Mouse (Mus musculus): ENCODE results near the gene Avpr2. TPM values are rescaled to one million over a fixed set of nuclear protein-coding genes. Genes with fewer than 3 reads are reported as not detected.

Gene Avpr2
- polyA plus RNA-seq, 1 experiment, result not detected

DNA sequence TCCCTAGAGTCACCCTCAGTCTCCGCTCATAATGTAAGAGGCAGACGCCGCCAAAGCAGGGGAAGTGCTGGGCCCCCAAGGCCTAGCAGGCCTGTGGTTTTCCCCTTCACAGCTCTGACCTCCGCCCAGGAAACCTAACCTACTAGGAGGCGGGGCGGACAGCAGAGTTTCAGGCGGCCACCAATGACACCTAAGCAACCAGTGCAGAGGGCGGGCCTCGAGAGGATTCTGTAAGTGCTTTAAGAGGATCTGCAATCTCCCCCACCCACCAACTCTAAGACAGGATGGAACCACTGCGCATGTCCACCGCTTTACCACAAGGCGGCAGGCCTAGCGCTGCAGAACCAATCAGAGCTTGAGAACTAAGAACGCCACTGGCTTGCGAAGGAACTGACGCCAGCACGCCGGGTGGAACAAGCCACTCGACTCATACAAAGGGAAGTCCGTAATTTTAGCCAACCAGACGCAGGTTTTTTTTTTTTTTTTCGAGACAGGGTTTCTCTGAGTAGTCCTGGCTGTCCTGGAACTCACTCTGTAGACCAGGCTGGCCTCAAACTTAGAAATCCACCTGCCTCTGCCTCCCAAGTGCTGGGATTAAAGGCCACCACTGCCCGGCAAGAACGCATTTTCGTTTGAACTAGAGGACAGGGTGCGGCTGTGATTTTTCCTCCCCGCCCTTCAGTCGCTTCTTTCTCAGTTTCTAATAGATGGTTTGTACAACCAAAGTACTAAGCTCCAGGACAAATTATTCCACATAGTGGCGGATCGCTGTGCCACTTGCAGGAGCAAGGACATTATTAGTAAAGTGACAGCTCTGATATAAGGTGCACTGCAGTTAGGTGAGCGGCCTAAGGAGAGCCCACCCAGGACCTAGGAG lies 23.2 kb downstream of the Avpr2 start:
- DNase-seq (ENCODE audit: extremely low spot score in 1 of 2, low spot score in 1 of 2), result peak; percentile 87 to 94

DNA sequence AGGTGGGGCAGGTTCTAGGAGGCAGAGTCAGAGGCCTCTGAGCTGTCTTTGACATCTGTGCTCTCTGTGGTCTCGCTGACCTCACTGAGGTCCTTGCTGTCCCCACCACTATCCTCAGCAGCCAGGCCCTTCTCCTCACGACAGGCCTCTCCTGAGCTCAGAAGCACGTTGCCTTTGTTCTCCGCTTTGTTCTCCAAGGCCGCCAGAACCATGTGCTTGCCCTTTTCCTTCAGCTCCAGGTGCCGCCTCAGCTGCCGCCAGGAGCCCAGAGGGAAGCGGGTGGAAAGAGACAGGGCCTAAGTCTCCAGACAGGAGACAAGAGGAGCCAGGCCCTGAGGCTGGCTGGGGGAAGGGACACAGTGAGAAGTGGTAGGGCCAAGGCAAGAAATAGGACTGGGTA lies 25.0 kb downstream of the Avpr2 start:
- no peak for DNase-seq (ENCODE audit: extremely low spot score in 1 of 2, low spot score in 1 of 2)

DNA sequence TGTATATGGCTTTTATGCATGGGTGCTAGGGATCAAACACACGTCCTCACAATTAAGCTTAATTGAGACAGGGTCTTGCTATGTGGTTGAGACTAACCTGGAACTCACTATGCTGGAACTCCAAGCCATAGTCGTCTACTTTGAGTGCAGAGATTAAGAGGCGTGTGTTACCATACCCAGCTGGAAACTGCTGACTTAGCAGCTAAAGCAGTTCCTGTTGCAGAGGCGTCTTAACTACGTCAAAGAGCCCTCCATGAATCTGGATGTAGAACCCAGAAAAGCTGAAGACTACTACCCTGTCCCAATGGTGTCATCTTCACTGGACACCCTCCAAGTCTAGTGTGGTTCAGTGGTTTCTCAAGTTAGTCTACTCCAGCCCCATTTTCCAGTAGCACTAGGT lies 26.7 kb downstream of the Avpr2 start:
- DNase-seq (ENCODE audit: extremely low spot score in 1 of 2, low spot score in 1 of 2), result no peak

DNA sequence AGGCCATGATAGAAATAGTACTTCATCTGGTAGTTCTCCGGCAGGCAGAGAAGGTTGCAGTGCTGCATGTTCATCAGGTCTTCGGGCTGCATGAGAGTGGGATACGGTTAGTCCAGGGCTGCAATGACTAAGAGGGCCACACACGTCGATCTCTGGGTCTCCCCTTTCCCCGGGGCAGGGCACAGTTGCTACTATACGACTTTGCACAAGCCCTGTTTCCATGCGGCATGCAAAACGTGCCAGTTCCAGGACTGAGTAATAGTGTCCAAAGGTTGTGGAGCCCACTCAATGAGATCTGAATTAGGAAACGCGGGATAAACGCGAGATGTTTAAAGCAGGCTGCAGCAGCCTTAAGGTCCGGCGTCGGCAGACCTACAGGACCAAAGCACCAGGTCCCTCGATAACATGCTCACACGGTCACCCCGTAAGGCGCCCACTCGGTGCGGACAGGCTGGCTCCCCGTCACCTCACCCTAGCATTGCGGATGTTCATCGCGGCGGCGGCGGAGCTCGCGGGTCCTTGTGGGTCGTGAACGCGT lies 29.5 kb downstream of the Avpr2 start:
- peak in 1 of 2 experiments; percentile 8 for DNase-seq (ENCODE audit: extremely low spot score in 1 of 2, low spot score in 1 of 2)

DNA sequence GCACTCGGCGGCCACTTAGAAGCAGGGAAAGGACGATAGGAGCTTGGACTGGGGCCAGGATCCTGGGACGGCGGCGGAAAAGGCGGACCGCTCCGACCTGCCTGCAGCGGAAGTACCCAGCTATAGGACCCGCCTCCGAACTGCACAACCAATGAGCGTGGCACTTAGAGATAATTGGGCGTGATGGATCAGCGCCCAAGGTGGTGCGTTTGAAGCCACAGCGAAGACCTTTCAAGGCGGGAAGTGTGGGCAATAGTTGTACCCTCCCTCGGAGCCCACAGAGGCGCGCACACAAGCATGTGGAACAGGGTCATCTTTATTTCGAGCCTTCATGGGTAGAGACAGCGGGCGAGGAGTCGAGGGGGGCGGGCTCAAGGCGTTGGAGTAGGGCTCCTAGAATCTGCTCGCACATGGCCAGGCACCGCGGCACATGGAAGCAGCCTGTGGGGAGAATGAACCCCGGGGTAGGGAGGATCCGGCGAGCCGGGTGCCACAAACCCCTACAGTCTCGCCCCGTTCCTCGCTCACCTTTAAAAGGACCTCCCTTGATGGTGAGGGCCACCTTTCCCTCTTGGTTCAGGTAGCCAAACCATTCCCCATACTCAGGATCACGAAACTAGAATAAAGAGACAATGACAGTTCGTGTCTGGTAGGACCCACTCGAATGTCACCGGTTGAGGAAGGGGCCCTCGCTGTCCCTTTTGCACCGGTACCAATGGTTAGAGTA lies 30.1 kb downstream of the Avpr2 start, which contains the start of the genes Arhgap4 and Naa10:
Gene Arhgap4 (minus strand): TSS at position 48 of the 727 bp plus-strand sequence.
Gene Naa10 (minus strand): TSS at position 122 of the 727 bp plus-strand sequence.
- DNase-seq (ENCODE audit: extremely low spot score in 1 of 2, low spot score in 1 of 2), result peak; percentile 76 to 90

DNA sequence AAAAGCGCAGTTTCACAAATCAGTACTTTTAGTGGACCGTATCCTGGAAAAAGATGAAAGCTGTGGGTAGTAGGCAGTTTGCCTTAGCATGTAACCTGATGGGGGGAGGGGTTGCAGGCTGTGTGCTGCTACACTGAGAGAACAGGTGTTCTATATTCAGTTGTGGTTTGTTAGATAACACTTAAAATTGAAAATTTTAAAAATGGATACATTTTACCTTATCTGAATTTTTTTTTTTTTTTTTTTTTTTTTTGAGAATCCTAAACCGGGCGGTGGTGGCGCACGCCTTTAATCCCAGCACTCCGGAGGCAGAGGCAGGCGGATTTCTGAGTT lies 30.6 kb downstream of the Avpr2 start:
- no peak for DNase-seq (ENCODE audit: extremely low spot score in 1 of 2, low spot score in 1 of 2)

DNA sequence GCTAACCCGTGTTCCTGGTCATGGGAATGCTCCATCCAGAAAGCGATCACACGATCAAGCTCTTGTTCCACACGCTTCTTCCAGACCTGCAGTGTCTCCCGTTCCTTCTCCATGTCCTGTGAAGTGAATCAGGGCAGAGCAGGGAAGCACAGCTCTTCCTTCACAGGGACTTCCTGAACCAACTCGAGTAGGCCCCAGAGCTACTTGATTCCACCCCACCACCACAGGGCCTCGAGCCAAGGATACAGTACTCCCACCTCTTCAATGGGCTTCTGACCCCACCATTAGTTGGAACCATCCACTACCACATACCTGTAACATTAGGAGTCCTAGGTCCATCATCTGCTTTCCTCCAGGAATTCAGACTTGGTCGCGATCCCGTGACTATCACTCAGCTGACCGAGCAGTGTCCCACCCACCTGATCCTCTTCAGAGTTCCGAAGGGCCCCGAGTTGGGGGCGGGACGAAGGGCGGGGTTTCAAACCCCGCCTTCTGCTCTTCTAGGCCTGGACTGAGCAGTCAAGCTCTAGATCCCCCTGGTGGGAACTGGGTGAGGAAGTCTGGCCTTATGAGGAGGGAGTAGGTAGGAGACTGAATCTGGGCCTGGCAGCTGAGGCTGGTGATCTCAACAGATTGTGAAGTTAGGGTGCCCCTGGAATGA lies 38.6 kb downstream of the Avpr2 start, which contains the start of gene Renbp:
Gene Renbp (minus strand): TSS at position 449 of the 661 bp plus-strand sequence.
- DNase-seq (ENCODE audit: extremely low spot score in 1 of 2, low spot score in 1 of 2), result no peak

DNA sequence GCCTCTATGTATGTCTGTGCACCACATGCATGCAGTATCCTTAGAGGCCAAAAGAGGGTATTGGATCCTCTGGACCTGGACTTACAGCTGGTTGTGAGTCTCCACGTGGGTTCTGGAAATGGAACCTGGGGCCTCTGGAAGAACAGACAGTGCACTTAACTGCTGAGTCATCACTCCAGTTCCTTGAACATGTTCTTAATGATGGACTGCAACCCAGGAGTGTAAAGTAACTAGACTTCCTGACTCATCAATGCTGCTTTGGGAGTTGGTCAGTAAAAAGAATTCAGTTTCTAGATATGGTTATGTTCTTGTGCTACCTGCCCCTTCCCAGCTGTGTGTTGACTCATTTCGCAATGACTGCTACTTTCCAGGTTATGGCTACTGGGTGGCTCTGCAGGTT lies 40.0 kb downstream of the Avpr2 start:
- DNase-seq (ENCODE audit: extremely low spot score in 1 of 2, low spot score in 1 of 2), result no peak

DNA sequence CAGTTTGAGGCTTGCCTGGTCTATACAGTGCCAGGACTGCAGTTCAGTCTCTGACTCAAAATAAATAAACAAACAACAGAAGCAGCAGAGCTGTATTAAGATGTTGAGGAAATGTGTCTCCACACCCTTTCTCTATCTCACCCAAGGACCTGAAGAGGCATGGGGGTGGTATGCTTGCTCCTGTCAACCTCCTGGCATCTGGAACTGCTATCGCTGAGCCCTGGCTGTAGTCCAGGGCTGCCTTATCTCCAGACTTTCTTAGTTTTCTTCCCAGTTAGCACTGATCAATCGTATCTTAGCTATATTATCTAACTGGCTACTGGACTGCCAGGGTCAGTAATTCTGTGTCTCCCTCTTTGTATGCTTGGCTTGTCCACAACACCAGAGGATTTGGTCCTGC lies 50.0 kb downstream of the Avpr2 start:
- DNase-seq (ENCODE audit: extremely low spot score in 1 of 2, low spot score in 1 of 2), result no peak

DNA sequence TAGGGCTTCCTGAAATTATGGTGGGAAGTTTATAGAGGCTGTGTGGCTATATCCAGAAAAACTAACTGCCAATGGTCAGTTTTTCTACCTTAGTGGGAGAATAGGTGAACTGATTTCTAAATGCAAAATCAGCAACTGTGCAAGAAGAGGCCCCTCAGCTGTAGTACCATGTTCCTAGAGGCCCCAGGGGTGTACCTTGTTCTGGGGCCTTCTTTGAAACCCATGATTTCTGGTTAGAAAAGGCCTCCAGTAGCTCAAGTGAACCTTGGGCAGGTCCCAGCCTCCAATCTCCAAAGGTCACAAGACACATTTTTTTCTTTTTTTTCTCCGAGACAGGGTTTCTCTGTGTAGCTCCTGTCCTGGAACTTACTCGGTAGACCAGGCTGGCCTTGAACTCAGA lies 50.4 kb downstream of the Avpr2 start:
- DNase-seq (ENCODE audit: extremely low spot score in 1 of 2, low spot score in 1 of 2), result no peak

Other genes starting within 250 kb of the Avpr2 start
- 94.2 and 126 TPM in 2 replicates for gene Pnck, start 232.0 kb upstream of the Avpr2 start, polyA plus RNA-seq (2012; rRNA removed)
- 116 TPM in 2 replicates for gene Slc6a8, start 219.0 kb upstream of the Avpr2 start, polyA plus RNA-seq (2012; rRNA removed)
- 77.3 and 81.6 TPM in 2 replicates for gene Bcap31, start 175.9 kb upstream of the Avpr2 start, polyA plus RNA-seq (2012; rRNA removed)
- gene Abcd1, start 175.5 kb upstream of the Avpr2 start, polyA plus RNA-seq (2012; rRNA removed), result 15.8 and 17.6 TPM in 2 replicates
- gene Plxnb3, start 135.0 kb upstream of the Avpr2 start, polyA plus RNA-seq (2012; rRNA removed), result 11.4 and 12.2 TPM in 2 replicates
- gene Srpk3, start 117.7 kb upstream of the Avpr2 start, polyA plus RNA-seq (2012; rRNA removed), result 19.1 and 20.2 TPM in 2 replicates
- gene Idh3g, start 105.2 kb upstream of the Avpr2 start, polyA plus RNA-seq (2012; rRNA removed), result 545 and 567 TPM in 2 replicates
- 142 and 161 TPM in 2 replicates for gene Ssr4, start 105.1 kb upstream of the Avpr2 start, polyA plus RNA-seq (2012; rRNA removed)
- 89.4 and 92.9 TPM in 2 replicates for gene Pdzd4, start 67.1 kb upstream of the Avpr2 start, polyA plus RNA-seq (2012; rRNA removed)
- gene L1cam, start 4.0 kb downstream of the Avpr2 start, polyA plus RNA-seq (2012; rRNA removed), result 88.7 and 113 TPM in 2 replicates
- gene Arhgap4, start 29.8 kb downstream of the Avpr2 start, polyA plus RNA-seq (2012; rRNA removed), result 6.4 and 7.3 TPM in 2 replicates
- gene Naa10, start 29.8 kb downstream of the Avpr2 start, polyA plus RNA-seq (2012; rRNA removed), result 77.6 and 80.3 TPM in 2 replicates
- gene Renbp, start 38.7 kb downstream of the Avpr2 start, polyA plus RNA-seq (2012; rRNA removed), result 9.2 and 10.0 TPM in 2 replicates
- 41.1 and 44.0 TPM in 2 replicates for gene Hcfc1, start 74.3 kb downstream of the Avpr2 start, polyA plus RNA-seq (2012; rRNA removed)
- gene Irak1, start 131.8 kb downstream of the Avpr2 start, polyA plus RNA-seq (2012; rRNA removed), result 91.0 and 101 TPM in 2 replicates
- gene Opn1mw, start 235.4 kb downstream of the Avpr2 start, polyA plus RNA-seq (2012; rRNA removed), result 0.25 and 0.32 TPM in 2 replicates
- gene Mecp2, start 243.3 kb downstream of the Avpr2 start, polyA plus RNA-seq (2012; rRNA removed), result 29.7 and 30.6 TPM in 2 replicates

Measured in frontal cortex, adult 2 months (tissue).